Mouse (Mus musculus) gonadal fat pad, adult 2 months (tissue): Measurements from ENCODE around the gene E130308A19Rik. TPM values are rescaled to one million over a fixed set of nuclear protein-coding genes. Genes with fewer than 3 reads are reported as not detected.

Source experiments
- DNase-seq: peaks from one replicate; pipeline ENCODE4 v3.0.0-alpha.2; 2012; ENCODE audit warnings: low read depth
- polyA plus RNA-seq: library from polyadenylated mRNA; depleted of rRNA; stranded (reverse); fragments of >200 nt; gene quantifications from 2 replicates; pipeline ENCODE4 v1.2.3, GENCODE M21; 2012

The E130308A19Rik gene
- polyA plus RNA-seq, 1 experiment, result 8.4 TPM

DNA sequence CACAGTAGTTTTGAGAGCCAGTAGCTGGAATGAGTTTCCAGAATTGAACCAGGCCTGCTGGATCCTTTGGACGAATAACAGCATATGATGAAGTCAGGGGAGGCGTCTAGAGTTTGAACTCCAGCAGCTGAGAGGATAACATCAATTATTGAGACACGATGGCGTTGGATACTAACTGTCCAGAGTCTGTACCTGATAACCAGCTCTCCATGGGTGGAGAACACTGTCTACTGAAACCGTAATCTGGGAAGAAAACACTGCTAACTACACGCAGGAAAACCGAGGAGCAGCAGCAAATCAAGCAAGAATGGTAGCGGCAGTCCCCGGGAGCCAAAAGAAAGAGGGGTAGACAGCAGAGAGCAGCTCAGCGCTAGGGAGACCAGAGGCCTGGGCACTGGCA lies 56.9 kb downstream of the E130308A19Rik start:
- DNase-seq, result no peak

DNA sequence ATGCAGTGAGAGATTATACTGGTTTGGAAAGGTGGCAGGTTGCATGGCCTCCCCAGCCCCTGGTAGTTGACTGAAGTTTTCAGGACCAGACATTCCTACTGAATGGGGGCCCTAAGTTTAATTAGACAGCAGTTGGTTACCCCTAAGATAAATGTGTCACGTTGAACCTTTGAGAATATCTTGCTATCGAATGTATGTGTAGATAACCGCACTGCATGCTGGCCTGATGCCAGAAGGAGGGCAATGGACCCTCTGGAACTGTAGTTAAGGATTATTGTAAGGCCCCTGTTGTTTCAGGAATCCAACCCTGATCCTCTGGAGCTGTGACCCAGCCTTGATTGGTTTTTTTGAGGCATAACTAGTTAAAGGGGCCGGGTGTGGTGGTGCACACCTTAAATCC lies 58.3 kb downstream of the E130308A19Rik start:
- no peak for DNase-seq

DNA sequence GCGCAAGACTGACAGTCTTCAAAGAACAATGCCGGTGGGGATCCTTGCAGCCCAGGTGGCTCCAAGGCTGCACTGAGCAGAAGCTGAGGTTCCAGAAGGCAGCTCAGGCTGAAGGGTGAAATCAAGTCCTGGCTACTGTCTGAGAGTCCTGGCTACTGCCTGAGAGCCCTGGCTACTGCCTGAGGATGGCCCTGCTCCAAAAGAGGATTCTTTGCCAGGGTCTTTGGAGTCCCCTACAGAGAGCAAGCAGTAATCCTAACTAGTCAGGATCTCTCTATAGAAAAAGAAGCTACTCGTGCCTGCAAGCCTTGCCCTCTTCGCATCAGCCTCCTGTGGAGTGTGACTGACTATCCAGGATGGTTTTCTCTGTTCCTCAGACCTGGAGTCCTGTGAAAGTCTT lies 60.7 kb downstream of the E130308A19Rik start:
- DNase-seq, result no peak

DNA sequence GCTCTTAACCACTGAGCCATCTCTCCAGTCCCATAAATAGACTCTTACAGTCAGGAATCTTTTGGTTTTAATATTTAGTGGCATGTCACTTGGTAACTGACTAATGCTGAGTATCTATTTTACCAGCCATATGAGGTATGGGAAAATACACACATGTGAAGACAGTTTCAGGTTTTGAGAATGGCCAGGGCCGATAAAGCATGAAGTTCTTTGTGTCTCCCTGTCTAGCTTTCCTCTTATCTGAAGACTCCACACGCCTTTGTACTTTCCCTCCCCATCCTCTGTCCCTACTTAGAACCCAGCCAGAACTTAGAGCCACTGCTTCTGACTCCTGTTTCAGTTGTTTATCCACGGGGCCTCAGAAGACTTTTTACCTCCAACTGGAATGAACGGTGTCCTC lies 63.0 kb downstream of the E130308A19Rik start:
- DNase-seq, result no peak

DNA sequence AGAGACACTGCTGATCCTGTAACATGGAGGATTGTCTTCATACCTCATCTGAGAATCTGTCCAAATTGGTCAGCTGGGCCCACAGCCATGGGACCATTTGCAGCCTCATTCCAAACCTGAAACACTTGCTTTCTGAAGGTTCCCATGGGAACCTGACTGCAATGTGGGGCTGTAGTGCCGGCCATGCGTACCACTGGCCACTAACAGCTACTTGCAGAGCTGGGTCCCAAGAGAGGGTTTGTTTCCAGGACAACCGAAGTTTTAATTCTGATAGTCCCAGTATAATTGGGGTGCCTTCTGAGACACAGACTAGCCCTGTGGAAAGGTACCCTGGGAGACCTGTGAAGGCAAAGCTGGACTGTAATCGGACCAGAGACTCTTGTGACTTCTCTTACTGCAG lies 64.1 kb downstream of the E130308A19Rik start:
- no peak for DNase-seq

DNA sequence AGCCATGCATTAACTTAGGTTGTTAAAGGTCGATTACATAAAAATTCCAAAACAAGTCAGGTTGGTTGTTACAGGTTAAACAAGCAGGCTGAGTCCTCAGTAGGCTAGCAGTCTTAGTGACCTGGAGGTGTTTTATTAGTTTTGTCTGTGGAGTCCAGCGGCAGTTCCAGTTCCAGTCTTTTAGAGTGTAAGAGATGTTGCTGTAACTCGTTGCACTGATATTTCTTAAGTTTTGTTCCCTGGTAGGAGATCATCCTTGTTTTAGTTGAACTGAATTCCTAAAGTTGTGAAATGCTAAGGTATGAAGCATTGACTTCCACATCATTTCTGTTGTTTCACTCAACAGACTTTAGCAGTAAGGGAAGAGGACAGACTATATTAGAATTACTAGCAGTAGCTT lies 70.8 kb downstream of the E130308A19Rik start:
- peak; percentile 80 for DNase-seq

DNA sequence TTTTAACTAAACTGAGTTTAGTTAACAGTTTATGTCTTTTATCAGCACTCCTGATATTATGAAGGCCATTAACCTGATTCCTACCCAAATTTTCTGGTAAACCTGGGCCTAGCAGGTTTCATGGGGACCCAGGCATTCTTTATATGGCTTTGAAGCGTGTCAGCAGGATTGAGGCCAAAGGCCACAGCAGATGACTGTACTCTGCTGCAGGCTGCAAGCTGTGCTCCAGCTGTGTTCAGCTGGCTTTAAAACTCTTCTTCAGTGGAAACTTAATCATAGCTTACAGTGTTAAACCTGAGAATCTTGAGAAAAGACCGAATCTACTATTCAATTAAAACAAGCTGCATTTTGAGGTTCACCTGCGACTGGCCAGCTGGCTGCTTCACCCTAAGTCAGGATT lies 71.9 kb downstream of the E130308A19Rik start:
- DNase-seq, result no peak

DNA sequence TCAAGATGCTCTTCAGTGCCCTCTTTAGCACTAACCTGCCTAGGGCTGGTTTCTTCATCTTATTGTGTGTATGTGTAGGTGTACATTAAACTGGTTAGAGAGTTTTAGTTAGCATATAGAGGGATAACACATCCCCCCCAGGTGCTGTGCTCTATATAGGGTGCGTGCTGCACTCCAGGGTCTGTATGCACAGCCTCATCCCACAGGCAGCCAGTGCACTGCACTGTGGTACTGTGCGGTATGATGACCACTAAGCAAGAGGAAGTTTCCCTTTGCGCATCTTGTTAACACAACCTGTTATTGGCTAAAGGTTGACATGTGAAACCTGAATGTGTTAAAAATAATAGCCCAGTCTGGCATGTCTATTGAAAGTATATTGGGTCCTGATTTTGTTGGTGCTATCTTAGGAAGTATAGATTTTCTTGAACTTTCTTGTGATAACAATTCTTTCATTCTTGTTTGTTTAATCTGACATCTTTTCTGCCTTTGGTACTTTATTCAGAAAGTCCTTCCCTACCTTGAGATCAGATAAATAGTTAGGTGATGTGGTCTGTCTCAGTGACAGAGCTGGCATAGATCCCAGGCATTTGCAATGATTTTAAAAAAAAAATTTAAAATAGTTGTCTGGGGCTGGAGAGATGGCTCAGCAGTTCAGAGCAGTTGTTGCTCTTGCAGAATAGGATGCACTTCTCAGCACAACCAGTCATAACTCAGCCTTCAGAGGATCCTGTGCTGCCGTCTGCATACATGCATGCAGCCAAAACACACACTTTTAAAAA lies 73.2 kb downstream of the E130308A19Rik start:
- DNase-seq, result no peak

DNA sequence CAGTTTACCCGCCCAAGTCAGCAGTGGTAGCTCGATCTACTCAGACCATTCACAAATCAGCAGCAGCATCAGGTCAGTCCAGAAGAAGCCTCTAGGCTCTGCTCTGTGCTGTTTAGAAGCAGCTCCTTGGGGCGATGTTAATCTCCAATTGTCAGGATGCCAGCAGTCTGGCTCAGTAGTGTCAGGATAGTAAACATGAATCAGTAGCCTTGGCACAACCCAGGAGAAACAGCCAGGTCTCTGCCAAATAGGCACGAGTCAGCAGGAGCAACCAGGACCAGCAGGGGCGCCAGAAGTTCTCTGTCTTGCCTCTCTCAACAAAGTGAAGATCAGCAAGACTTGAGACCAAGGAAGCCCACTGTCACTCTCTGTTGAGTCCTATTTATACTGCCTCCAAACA lies 83.3 kb downstream of the E130308A19Rik start:
- DNase-seq, result peak; percentile 73

DNA sequence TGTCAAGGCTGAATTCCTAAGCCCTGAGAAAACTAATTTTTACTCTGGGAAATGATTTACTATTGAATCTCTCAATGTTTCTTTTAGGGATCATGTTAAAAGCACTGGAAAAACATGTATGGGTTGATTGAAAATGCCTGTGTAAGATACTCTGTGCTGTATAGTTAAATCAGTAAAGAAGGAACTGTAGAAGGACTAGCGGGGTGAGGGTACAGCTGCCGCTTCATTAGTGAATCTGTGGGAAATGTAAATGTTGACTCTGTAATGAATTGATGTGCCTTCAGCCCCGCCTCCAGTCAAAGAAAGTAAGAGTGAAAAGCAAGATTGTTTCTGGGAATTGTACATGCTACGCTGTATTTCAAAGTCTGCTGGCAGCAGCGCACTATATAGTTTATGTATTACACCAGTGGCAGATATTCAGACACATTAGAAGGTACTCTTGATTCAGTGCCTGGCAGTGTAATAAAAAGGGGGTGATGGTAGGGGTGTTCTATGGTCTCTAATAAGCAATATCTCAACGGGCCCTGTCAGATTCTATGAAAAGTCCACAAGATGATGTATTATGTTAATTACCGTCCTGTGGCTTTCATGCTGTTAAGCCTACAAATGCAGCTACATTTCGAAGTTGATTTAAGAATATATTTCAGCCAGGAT lies 84.9 kb downstream of the E130308A19Rik start:
- DNase-seq, result no peak

DNA sequence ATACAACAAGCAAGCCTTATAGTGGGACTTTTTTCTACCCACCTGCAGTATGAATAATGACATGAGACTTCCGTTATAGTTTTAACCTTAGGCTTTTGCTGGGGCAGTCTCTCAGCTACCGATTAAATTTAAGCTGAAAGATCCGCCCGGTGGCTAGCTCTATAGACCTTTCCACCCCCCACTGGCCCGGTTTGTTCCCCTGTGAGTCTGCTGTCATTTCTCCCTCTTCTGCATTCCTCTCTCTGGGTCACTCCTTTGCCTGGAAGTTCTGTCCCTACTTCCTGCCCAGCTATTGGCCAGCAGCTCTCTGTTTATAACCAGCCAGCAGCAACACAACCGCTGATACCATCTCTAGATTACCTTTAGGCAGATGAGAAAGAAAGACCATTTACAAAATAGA lies 86.4 kb downstream of the E130308A19Rik start:
- DNase-seq, result no peak

DNA sequence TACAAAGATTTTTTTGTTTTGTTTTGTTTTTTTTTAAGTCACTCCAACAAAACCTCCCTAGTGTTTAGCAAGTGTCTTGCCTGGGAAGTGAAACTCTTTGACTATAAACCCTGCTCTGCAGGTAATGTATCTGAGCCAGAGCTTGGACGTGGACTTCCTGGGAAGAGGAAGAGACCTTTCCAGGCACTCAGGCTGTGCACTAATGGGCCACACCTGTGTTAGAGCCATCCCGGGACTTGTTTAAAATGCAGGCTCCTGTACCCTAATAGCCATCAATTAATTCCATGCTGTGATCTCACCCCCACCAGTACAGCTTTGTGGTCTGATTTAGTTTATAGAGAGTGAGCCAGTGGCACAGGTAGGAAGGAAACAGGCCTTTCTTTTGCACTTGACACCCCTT lies 86.9 kb downstream of the E130308A19Rik start:
- no peak for DNase-seq

DNA sequence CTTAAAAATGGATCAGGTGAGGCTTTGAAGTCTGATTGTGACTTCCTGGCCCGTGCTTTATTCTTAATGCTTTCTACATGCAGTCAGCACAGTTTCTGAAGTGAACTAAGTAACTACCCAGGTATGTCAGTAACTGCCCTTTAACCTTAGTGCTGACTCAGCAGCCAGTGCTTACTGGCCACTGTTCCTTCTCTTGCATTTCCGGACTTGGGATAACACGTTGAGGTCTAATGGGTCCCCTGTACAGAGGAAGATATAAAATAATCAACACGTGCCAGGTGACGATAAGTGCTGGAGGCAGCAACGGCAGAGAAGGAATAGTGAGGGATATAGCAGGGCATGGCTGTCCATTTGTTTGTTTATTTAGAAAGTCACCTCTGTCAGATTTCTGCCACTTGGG lies 88.5 kb downstream of the E130308A19Rik start:
- no peak for DNase-seq

DNA sequence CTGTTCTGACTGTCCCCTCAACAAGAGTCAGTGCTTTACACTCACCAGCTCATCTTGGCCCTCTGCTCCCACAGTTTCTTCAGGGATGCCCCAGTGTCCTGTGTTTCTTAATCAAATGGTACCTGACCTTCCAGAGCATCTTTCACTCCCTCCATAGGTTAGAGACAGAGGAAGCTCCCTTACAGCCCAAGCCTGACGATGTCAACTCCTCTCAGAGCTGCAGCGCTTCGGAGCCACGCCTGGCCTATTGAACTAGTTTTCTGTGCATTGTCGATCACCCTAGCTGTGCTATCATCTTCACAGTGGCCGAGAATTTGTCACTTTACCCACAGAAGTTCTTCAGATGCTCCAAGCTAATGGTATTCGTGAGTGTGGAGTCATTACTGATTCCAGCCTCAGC lies 88.9 kb downstream of the E130308A19Rik start:
- DNase-seq, result no peak

DNA sequence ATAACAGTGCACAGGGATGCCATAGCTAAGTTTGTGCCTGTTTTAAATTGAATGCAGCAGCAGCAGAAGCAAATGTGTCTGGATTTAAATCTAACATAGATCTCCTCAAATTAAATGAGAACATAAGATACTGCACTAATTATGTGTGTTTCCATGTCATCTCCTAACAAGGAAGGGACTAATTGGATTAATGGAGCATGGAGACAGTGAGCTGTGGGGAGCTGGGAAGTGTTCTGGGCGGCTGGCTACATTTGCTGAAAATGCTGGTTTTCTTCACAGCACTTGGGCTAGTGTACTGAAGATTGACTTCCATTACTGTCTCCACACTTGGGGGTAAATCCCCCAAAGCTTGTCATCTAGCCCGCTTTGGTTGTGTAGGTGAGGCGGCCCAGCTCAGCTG lies 89.5 kb downstream of the E130308A19Rik start:
- DNase-seq, result no peak

DNA sequence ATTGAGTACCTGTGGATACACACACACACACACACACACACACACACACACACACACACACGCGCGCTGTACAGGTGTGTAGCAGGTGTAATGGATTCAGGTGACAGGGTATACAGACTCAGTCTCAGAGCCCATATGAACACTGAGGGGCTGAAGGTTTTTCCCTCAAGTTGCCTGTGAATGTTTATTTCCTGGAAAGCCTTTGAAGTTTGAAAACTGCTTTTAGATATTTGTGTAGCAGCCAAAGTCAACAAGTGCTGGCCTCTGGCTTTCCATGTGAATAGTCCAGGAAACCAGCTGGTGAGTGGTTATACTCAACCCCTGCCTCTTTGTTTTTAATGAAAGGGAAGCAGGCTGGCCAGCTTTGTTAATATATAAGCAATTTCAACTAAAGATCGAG lies 91.3 kb downstream of the E130308A19Rik start:
- no peak for DNase-seq

DNA sequence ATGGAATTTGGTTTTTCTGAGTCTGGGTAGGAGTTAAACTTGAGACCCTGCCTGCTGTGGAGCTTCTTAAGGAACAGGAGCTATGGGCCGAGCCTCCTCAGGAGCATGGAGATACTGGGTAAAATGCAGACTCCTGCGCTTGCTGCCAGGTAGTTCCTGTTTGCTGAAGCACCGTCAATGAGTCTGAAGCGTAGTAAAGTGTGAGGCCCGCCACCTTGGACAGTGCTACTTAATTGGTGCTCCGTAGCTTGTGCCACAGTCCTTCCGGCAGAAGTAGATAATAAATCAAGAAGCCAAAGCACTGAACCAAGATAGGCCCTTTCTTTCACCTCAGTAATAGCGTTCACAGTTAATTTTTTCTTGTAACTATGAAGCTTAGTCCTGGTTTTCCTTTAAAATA lies 92.5 kb downstream of the E130308A19Rik start:
- DNase-seq, result no peak

DNA sequence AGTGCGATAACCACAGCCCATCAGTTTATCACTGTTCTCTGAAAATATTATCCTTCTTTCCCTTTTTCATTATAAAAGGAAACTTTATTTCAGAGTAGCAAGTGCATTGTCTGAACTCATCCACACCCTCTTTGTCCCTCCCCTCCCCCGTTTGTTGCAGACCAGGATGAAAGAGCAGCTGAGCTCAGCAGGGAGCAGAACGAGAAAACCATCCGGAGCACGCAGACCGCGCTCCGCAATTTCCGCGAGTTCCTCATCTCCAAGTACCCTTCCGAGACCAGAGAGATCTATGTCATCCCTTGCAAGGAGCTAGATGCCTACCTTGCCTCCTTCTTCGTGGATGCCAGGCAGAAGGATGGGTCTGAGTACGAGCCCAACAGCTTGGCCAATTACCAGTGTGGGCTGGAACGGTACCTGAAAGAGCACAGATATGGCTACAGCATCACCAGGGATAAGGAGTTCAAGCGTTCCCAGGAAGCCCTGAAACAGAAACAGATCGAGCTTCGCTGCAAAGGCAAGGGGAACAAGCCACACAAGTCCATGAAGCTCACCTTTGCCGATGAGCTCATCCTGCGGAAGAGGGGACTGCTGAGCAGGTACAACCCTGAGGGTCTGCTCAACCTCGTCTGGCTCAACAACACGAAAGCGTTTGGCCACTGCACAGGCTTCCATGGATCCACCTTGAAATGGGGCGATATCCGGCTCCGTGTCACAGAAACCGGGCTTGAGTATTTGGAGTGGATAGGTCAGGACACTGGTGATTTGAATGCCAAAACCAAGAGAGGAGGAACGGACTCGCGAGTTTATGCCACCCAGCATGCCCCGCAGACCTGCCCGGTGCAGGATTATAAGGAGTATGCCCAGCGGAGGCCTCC lies 93.7 kb downstream of the E130308A19Rik start:
- DNase-seq, result no peak

DNA sequence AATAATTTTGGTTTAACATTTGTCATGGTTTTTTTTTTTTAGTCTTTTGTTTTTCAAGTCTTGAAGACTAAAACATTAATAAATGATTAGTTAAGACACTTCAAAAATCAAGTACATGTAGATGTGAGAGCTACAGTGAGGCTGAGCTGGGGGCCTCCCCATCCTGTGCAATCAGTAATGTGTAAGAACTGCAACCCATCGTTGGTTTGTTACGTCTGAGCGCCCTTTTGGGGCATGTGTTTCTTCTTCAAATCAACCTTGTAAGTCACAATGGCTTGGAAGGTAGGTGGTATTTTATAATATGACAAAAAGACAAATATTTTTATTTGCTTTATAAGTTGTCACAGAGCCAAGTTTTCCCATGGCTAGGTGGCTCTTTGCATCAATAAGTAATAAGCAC lies 95.8 kb downstream of the E130308A19Rik start:
- no peak for DNase-seq

DNA sequence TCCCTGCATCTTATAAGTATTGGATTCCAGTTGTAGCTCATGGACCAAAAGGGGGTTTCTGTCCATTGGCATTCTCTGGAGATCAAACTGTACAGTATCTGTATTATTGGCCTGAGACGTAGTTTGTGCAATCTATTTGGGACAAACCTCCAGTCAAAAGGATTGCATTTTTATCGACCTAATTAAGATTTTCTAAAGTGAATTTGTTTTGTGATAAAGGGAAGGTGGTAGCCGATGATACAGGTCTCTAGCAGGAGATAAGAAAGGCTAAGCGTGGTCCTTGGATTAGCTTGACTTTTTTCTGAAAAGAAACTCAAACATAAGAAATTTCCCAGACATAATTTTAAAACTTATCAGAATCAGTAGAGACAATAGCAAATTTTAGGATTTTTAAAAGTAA lies 99.6 kb downstream of the E130308A19Rik start:
- no peak for DNase-seq

DNA sequence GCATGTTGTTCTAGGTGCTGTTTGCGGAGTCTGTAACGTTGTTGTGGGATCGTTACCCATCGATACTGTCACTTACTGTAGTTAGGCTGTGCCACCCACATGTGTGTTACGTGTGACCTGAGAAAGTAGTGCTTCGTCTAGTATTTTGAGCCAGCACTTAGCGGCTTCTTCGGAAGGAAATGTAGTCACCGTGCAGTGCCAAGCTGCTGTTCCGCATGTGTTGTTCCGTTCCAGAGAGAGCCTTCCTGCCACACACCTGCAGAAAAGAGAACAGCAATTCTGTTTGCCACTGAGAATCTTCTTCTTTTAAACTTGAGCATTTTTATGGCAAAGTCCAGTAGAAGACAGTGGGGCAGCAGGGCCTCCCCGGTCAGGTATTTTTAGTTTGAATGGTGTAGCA lies 100.5 kb downstream of the E130308A19Rik start:
- no peak for DNase-seq

DNA sequence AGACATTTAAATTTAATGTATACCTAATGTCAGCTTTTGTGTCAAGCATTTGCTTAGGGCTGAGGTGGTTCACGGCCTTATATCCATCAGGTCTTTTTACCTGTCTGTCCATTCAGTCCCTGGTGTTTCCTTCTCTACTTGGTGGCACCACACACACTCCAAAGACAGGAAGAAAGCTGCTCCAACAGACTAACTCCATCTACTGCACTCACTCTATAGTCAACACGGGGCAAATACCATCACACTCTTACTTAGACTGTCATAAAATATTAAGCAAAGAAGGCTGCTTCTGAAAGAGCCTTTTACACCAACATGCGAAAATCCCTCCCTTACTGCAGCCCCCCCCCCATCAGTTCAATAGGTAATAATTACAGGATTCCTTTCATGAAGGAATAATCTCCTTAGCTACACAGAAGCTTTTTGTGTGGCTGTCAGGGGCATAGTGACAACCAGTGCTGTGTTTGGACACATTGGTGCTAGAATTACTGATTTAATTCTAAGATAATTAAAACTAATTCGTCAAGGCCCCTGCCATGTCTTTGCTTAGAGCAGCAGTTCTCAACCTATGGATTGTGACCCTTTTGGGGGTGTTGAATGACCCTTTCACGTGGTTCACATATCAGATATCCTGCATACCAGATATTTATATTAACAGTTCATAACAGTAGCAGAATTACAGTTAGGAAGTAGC lies 101.3 kb downstream of the E130308A19Rik start:
- no peak for DNase-seq
